Mouse (Mus musculus) stomach, postnatal 0 days (tissue): ENCODE data around the gene Msi2.

Experiments
- CTCF ChIP-seq: IDR thresholded peaks from 2 replicates; pipeline ENCODE4 v1.5.1; 2016; ENCODE audit warnings: antibody characterized with exemption, low read depth, mild to moderate bottlenecking, moderate library complexity
- EP300 ChIP-seq: optimal IDR thresholded peaks from 2 replicates; pipeline ENCODE3; 2016; ENCODE audit warnings: antibody characterized with exemption

GRCm38 (mm10) chr11:88508133-88508532 is 210.2 kb downstream of the Msi2 start:
- no peak for TF ChIP-seq CTCF
- no peak for TF ChIP-seq EP300
